20 mouse cellular contexts compared by ENCODE assay signal in the genomic region with DNA sequence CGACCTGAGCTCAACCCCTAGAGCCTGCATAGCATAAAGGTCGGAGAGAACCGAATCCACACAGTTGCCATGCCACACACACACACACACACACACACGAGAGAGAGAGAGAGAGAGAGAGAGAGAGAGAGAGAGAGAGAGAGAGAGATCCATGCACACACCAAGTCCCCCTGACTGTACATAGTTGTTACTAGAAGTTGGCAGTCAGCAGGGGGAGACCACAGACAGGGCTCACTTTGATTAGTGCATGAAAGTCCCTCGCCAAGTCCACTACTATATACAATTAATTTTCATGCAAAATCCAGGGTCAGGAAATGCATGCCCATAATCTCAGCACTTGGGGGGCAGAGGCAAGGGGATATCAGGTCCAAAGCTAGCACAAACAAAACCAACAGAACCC. TPM values are rescaled to one million over a fixed set of nuclear protein-coding genes. Genes with fewer than 3 reads are reported as not detected.
DNase-seq lines count a peak whose midpoint lies in the region; ATAC-seq and TF ChIP-seq lines count a peak whose summit lies in the region.
"Had no signal": no experiment of that assay in that cellular context is flagged by ENCODE, and none has a peak within 500 bp of the region (broad histone marks: within the 10 kb centered on the region; RNA-seq: fewer than 3 reads in every experiment).

No protein-coding gene starts in this region.

- H3K4me1 ChIP-seq in heart, postnatal 0 days (ENCODE audit: control insufficient read depth, insufficient read depth) = no peaks in the 10 kb centered on the region; the same call in 1 of the 2 replicates
- H3K4me1 ChIP-seq in heart, embryonic 10.5 days = peaks cover 38% of the 10 kb centered on the region
- H3K4me1 ChIP-seq in lung, embryonic 14.5 days (ENCODE audit: insufficient read depth) = 0 out of 2 replicates have a peak, but pooled peaks cover 7% of the 10 kb centered on the region

- WGBS in heart, postnatal 0 days = 38% methylated on average over 4 of the region's 5 CpGs
- WGBS in heart, embryonic 10.5 days = 63% methylated on average over 5 of the region's 5 CpGs
- WGBS in lung, embryonic 14.5 days = 46% methylated on average over 5 of the region's 5 CpGs

- H3K27me3 ChIP-seq in heart, postnatal 0 days (ENCODE audit: control insufficient read depth, insufficient read depth, low read length) = no peaks in the 10 kb centered on the region
- no peaks in the 10 kb centered on the region for H3K27me3 ChIP-seq in heart, embryonic 10.5 days (ENCODE audit: insufficient read depth, poor library complexity, severe bottlenecking)
- no peaks in the 10 kb centered on the region for H3K27me3 ChIP-seq in lung, embryonic 14.5 days (ENCODE audit: insufficient read depth, low read length)
- H3K27me3 ChIP-seq: forebrain, embryonic 13.5 days; liver, embryonic 13.5 days had no signal

- no peak for TF ChIP-seq EP300 in heart, postnatal 0 days (IDR thresholded peaks at IDR 0.05; ENCODE audit: low read depth)

- H3K9ac ChIP-seq in heart, postnatal 0 days (replicated peaks; ENCODE audit: low read depth, low read length) = no peak overlapping the region
- no peak overlapping the region for H3K9ac ChIP-seq in lung, embryonic 14.5 days
- H3K9ac ChIP-seq: forebrain, embryonic 13.5 days; hindbrain, embryonic 14.5 days; liver, embryonic 13.5 days had no signal

- 0 out of 2 replicates have a peak, but pooled peaks have one; percentile 41 for ATAC-seq in heart, postnatal 0 days (ENCODE audit: insufficient read depth, low read depth)
- peak; percentile 33; the same call in 1 of the 2 replicates for ATAC-seq in lung, embryonic 14.5 days (ENCODE audit: insufficient read depth)
- ATAC-seq: forebrain, embryonic 13.5 days had no signal

- no peaks in the 10 kb centered on the region for H3K9me3 ChIP-seq in heart, postnatal 0 days (replicated peaks; ENCODE audit: control insufficient read depth, low read length)
- H3K9me3 ChIP-seq in heart, embryonic 10.5 days = no peaks in the 10 kb centered on the region
- no peaks in the 10 kb centered on the region for H3K9me3 ChIP-seq in lung, embryonic 14.5 days (ENCODE audit: low read depth, low read length)
- H3K9me3 ChIP-seq: forebrain, embryonic 13.5 days; liver, embryonic 13.5 days had no signal

- TF ChIP-seq CTCF in heart, postnatal 0 days (IDR thresholded peaks at IDR 0.05; ENCODE audit: low read depth) = peak; percentile 40
- TF ChIP-seq CTCF in lung, embryonic 14.5 days (IDR thresholded peaks at IDR 0.05; ENCODE audit: low read depth) = peak; percentile 53

- no peaks in the 10 kb centered on the region for H3K36me3 ChIP-seq in heart, postnatal 0 days (replicated peaks; ENCODE audit: control insufficient read depth, insufficient read depth, low read length)
- H3K36me3 ChIP-seq in heart, embryonic 10.5 days = no peaks in the 10 kb centered on the region; the same call in 1 of the 2 replicates
- no peaks in the 10 kb centered on the region for H3K36me3 ChIP-seq in lung, embryonic 14.5 days (ENCODE audit: insufficient read depth)
- H3K36me3 ChIP-seq: liver, embryonic 13.5 days had no signal

- no peak for DNase-seq in heart, postnatal 0 days (ENCODE audit: low spot score)
- no peak for DNase-seq in heart, embryonic 10.5 days (ENCODE audit: low spot score)
- DNase-seq in lung, embryonic 14.5 days = peak; percentile 54
- no peak for DNase-seq in lung, postnatal 25 days (ENCODE audit: low spot score)
- DNase-seq in thymus, postnatal 25 days = peak; percentile 7
- DNase-seq in thymus, postnatal 0 days (ENCODE audit: low spot score) = no peak
- DNase-seq in cerebellum, adult 8-10 months = no peak
- DNase-seq: cerebellum, adult 9-10 months; gastrocnemius, postnatal 14 days; heart, adult 2 months; heart, postnatal 14 days; kidney, adult 11 months; kidney, postnatal 14 days; liver, embryonic 13.5 days; lung, postnatal 4 days; thymus, adult 18-20 months had no signal

- H3K4me3 ChIP-seq in heart, postnatal 0 days (ENCODE audit: low read depth, low read length) = no peak overlapping the region
- no peak overlapping the region for H3K4me3 ChIP-seq in heart, embryonic 10.5 days
- no peak overlapping the region for H3K4me3 ChIP-seq in lung, embryonic 14.5 days (ENCODE audit: low read depth, low read length)
- H3K4me3 ChIP-seq: erythroblast, embryonic 14.5 days; forebrain, embryonic 13.5 days; heart, adult 2 months; liver, embryonic 13.5 days; myocyte had no signal

- H3K4me2 ChIP-seq in heart, postnatal 0 days (ENCODE audit: low read depth, low read length) = no peak overlapping the region
- H3K4me2 ChIP-seq in lung, embryonic 14.5 days = no peak overlapping the region
- H3K4me2 ChIP-seq: forebrain, embryonic 13.5 days; hindbrain, embryonic 14.5 days; liver, embryonic 13.5 days had no signal

- H3K27ac ChIP-seq in heart, postnatal 0 days (ENCODE audit: low read depth) = no peak overlapping the region
- no peak overlapping the region for H3K27ac ChIP-seq in heart, embryonic 10.5 days
- no peak overlapping the region for H3K27ac ChIP-seq in lung, embryonic 14.5 days (ENCODE audit: low read depth)
- H3K27ac ChIP-seq: forebrain, embryonic 13.5 days; heart, adult 2 months; hindbrain, embryonic 14.5 days; liver, embryonic 13.5 days had no signal

RNA-seq across cellular contexts. Expression of a gene that starts 9.2 kb away (rescaled TPM):
- 24.5 and 48.0 TPM in 2 replicates for total RNA-seq in heart, postnatal 0 days (2014; rRNA removed; ENCODE audit: low replicate concordance)
- 34.3 and 40.0 TPM in 2 replicates for polyA plus RNA-seq in heart, postnatal 0 days (2015; fragmentation: Nextera tagmentation; extraction: Ambion mirVana)
- 49.6 and 55.2 TPM in 2 replicates for polyA plus RNA-seq in heart, embryonic 10.5 days (2016; fragmentation: Nextera tagmentation; extraction: Ambion mirVana)
- polyA plus RNA-seq in lung, embryonic 14.5 days (2014; fragmentation: Nextera tagmentation; extraction: Ambion mirVana) = 70.6 and 71.6 TPM in 2 replicates
- 109 and 131 TPM in 2 replicates for polyA plus RNA-seq in thymus, postnatal 0 days (2015; fragmentation: Nextera tagmentation; extraction: Ambion mirVana)

Comparison
In these comparisons a context has a peak if more than half of its experiments do, and no peak if none do; other contexts are left out.
1. DNase-seq: peak in lung, embryonic 14.5 days (single experiment) and thymus, postnatal 25 days (single experiment); none in heart, postnatal 0 days (single experiment), heart, embryonic 10.5 days (single experiment), lung, postnatal 25 days (single experiment), thymus, postnatal 0 days (single experiment) and cerebellum, adult 8-10 months (single experiment).